Mouse (Mus musculus) activated CD4-positive, CD25-positive, alpha-beta regulatory T cell, adult 4 months (primary cell): ENCODE measurements around the gene Cxcl3. TPM values are rescaled to one million over a fixed set of nuclear protein-coding genes. Genes with fewer than 3 reads are reported as not detected.
"Not testable (repeated sequence)": the region's sequence is repeated elsewhere in the genome, so short reads cannot be mapped to it uniquely, and the experiment has no call there.

ENCODE experiments used
- ATAC-seq: one replicate; pipeline ENCODE4 v1.8.0; 2017
- polyA plus RNA-seq, 2 experiments: library from polyadenylated mRNA; unstranded; fragments of 100-300 nt; shearing (Covaris generic); gene quantifications; one replicate each; pipeline ENCODE4 v1.2.1; 2017

Cxcl3 gene
- polyA plus RNA-seq, 2 experiments from 2014 or later = not detected

DNA sequence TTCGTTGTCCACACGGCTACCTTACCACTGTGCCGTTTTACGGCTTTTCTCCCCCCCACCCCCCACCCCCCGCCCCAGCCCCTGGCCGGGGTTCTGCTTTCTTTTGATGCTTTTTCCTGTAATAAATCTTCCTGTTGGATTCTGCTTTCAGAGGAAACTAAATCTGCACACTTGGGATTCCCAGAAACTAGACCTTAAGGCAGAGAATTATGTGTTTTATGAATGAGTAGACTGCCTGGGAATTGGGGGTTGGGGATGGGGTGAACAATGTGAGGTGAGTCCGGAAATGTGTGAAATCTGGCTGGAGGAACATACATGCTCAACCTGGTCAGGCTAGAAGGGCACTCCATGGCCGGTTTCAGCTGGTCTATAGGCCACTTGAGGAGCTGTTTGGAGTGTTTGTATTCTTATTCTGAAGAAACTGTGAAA, 4.2 kb downstream of the Cxcl3 start:
- no peak for ATAC-seq

DNA sequence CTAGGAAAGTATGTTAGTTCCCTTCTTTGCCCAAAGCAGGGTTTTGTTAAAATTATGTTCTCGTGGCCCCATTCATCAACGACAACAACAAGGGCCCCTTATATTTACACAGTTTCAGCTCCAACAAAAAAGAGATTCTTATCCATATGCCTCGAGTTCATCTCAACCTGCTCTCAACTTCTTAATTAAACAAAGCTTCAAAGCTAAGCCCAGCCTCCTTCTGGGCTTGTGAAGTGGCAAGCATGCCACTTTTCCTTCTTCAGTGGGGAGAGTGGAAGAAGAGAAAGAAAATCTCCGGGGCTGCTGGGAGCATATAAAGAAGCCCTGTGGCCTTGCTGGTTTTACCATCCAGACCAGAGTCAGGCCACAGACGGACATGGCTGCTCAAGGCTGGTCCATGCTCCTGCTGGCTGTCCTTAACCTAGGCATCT, 8.3 kb downstream of the Cxcl3 start, which contains the start of gene Cxcl15:
TSS of gene Cxcl15 (plus strand) at position 340 of the 431 bp plus-strand sequence.
- ATAC-seq = no peak

DNA sequence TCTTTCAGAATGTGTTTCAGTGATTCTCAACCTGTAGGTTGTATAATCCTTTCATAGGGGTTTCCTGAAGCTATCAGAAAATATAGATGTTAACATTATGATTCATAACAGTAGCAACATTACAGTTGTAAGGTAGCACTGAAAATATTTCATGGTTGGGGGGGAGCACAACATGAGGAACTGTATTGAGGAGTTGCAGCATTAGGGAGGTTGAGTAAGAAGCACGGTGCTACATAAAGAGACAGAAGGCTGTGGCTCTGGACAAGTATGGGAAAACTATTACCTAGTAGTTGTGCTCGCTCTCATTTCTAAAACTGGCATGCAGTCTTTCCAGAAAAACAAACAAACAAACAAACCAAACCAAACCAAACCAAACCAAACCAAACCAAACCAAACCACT, 9.5 kb downstream of the Cxcl3 start:
- not testable (repeated sequence) for ATAC-seq

DNA sequence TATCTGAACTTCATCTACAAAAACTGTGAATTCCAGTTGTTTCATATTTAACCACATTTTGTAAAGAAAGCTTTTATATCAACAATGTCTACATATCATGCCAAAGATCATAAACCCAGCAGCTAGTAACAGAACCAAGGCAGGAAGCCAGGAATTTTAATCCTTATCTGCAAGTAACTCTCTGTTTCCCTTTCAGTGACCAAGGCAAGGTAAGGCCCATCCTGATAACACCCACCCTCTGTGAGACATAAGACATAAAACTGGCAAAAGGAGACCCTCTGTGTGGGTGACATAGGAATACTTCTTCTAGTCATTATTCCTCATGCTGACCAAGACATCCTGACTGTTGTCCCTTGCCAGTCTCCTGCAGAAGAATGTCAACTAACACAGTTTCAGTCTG, 18.7 kb downstream of the Cxcl3 start:
- no peak for ATAC-seq

DNA sequence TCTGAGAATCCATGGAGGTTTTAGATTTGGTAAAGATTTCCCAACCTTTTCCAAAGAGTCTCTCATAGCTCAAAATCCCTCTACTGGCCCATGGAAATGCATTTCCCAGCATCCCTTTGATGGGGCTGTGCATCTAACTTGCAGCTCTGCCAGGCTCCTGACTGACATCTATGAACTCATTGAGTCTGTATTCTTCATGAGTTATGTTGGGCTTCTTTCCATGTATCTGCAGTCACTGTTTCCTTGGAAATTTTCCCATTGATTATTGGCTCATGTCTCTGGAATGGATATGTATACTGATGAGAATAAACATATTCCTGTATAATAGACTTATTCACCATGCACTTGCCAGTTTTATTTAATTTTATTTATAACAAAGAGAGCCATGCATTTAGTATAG, 20.1 kb downstream of the Cxcl3 start:
- no peak for ATAC-seq

DNA sequence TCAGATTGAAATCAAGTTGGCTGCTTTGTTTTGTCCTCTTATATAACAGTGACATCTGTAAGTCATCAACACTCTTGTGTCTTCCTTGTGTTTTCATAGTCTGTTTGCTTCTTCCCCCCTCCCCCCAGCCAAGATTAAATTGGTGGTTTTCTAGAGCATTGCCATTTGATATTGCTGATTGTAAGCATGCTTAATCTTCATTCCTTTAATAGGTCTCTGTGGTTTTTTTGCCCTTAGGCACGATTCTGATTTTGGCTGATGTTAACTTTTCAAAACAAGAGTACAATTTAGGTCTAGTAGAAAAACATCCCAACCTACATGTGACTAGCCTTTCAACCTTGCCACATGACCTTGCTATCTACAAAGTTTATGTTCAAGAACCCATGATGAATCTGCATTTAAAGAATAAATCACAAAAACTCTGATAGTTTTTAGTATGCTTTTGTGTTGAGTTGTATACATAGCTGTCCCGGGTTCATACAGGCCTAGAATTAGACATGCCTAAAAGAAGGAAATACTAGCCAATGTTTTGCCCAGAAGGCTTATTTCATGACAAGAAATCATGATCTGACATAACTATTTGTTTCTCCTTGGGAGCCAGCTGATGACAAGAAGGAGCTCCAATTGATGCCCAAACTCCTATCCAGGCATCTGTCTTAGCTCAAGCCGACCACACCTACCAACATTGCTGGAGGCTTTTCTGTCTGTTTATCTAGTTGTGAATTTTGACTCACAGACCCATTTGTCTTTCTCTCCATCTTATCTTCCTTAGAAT, 21.5 kb downstream of the Cxcl3 start:
- ATAC-seq = no peak

DNA sequence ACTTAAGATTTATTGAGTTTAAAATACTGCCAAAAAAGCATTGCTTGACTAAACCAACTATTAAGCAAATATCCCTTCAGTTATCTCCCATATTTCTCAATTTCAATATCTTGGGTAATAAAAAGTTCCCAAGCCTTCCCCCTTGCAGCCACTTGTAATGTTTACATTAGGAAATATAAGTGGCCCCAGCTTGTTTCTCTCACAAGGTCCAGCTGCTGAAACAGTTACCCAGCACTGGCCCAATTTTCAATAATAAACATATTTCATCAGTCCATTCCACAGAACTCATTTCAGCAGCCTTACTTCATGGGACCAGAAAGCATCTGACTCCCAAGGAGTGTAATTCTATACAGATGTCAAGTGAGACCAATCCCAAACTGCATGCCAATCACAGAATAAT, 33.9 kb downstream of the Cxcl3 start:
- ATAC-seq = no peak

DNA sequence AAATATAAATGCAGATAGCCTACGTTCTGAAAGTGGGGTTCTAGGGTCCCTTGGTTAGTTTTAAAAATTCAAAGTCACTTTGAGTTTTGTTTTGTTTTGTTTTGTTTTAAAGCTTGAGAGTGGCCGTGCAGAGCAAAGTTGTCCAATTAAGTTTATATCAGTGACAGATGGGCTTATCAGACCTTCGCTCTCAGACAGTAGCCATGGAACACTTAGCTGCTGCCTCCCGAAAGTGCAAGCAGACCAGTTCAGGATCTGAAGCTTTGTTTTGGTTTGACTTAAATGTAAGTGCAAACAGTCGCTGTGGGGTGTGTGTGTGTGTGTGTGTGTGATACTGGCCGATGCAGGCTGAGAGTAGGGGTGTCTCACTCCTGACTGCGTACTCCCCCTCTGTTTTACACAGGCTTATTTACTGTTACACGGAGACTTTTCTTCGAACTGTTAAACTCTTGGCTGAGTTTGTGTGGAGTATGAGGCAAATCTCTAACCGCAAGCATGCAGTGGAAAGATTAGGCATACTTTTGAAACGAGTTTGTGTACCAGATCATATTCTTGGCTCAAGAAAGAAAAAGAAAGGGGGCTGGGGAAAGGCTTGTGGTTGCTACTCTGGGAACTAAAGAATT, 46.4 kb downstream of the Cxcl3 start:
- ATAC-seq = no peak

DNA sequence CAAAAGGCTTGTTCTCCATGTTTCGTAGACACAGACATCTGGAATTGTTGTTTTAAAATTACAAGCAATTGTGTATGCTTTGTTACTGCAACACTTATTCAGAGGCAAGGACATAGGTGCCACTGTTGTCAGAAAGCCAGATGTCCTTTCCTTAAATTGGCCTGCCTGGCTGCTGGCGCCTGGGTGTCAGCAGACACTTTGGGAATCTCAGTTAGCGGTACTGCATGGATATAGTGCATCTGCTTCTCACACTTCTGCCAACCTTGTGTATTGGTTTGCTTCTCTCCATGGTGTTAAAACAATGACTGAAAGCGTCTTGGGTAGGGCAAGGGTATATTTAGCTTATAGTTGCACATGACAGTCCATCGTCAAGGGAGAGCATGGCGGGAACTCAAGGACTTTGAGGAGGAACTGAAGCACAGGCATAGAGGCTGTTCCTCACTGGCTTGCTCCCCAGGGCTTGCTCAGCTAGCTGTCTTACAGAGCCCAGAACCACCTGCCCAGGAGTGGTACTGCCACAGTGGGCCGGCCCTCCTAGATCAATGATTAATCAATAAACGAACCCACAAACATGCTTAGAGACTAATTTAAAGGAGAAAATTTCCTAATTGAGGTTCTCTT, 47.0 kb downstream of the Cxcl3 start:
- no peak for ATAC-seq

DNA sequence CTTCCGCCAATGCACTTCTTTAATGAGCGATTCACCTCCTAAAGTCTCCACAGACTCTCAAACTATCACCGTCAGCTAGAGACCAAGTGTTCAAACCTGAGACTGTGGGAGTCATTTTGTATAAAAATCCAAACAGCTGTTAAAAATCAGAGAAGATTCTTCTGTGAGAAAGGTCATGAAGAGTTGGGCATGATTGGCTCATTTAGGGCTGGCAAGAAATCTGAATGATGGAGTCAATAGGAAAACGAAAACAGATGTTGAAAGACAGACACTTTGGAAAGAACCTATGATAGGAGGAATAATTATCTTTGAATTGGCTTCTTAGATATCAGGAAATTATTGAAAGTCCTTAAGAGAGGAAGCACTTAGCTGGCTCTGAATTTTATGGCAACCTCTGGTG, 48.5 kb downstream of the Cxcl3 start:
- no peak for ATAC-seq

DNA sequence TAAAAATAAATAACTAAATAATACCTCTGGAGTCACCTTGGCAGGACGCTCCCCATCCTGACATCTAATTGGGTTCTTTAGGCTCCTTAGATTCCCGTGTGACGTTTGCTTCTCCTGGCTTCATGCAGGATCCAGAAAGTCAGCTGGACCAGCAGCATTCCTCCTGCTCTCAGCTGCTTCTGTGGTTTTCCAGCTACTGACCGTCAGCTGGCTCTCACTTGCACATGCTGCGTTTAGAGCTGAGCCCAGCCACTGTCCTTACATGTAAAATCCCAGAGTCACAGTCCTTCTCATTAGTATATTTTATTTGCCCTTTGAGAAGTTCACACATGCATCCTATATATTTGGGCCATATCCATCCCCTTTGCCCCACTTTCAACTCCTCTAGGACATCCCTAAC, 52.7 kb downstream of the Cxcl3 start:
- ATAC-seq = no peak

Other genes with a start within 250 kb of the Cxcl3 start
- gene 5830473C10Rik, start 225.0 kb upstream of the Cxcl3 start, polyA plus RNA-seq = not detected
- 1 to 10 TPM in 1 of 2 experiments, under 1 TPM in 1; 0.91 to 1.1 TPM for gene Rassf6, start 145.4 kb upstream of the Cxcl3 start, polyA plus RNA-seq
- not detected for gene Cxcl5, start 26.7 kb upstream of the Cxcl3 start, polyA plus RNA-seq
- not detected for gene Ppbp, start 17.6 kb upstream of the Cxcl3 start, polyA plus RNA-seq
- not detected for gene Pf4, start 13.7 kb upstream of the Cxcl3 start, polyA plus RNA-seq
- gene Cxcl15, start 8.4 kb downstream of the Cxcl3 start, polyA plus RNA-seq = not detected
- gene Cxcl1, start 105.1 kb downstream of the Cxcl3 start, polyA plus RNA-seq = not detected
- gene Cxcl2, start 117.8 kb downstream of the Cxcl3 start, polyA plus RNA-seq = not detected
- 1 to 10 TPM in 1 of 2 experiments, under 1 TPM in 1; 0.43 to 1.9 TPM for gene Mthfd2l, start 145.0 kb downstream of the Cxcl3 start, polyA plus RNA-seq
- gene Epgn, start 241.4 kb downstream of the Cxcl3 start, polyA plus RNA-seq = not detected